Mouse (Mus musculus): Measurements from ENCODE around the gene Rtn4ip1. TPM values are rescaled to one million over a fixed set of nuclear protein-coding genes. Genes with fewer than 3 reads are reported as not detected.
"Not testable (repeated sequence)": the region's sequence is repeated elsewhere in the genome, so short reads cannot be mapped to it uniquely, and the experiment has no call there.

Gene Rtn4ip1
- total RNA-seq (2022), result 10 to 100 TPM; 13.4 to 15.6 (median 14.8) TPM

- DNase-seq (ENCODE audit: low spot score in 2 of 2), result peak; percentile 90 to 93
These were observed at the start of gene Rtn4ip1, which contains the start of gene Qrsl1 for GRCm38 (mm10) chr10:43901578-43902194. Gene Rtn4ip1, plus strand, starts transcription at chr10:43901807. Gene Qrsl1, minus strand, starts transcription at chr10:43901745.

- DNase-seq (ENCODE audit: low spot score in 2 of 2), result no peak
These were observed 49.7 kb upstream of the Rtn4ip1 start for GRCm38 (mm10) chr10:43851898-43852297.

GRCm38 (mm10) chr10:43855916-43856315 lies 45.7 kb upstream of the Rtn4ip1 start:
- no peak for DNase-seq (ENCODE audit: low spot score in 2 of 2)

GRCm38 (mm10) chr10:43856351-43856750 lies 45.3 kb upstream of the Rtn4ip1 start:
- no peak for DNase-seq (ENCODE audit: low spot score in 2 of 2)

- no peak for DNase-seq (ENCODE audit: low spot score in 2 of 2)
These were observed 30.9 kb upstream of the Rtn4ip1 start for GRCm38 (mm10) chr10:43870752-43871151.

- DNase-seq (ENCODE audit: low spot score in 2 of 2), result no peak
These were observed 30.1 kb upstream of the Rtn4ip1 start for GRCm38 (mm10) chr10:43871458-43871857.

GRCm38 (mm10) chr10:43887676-43888075 lies 13.9 kb upstream of the Rtn4ip1 start:
- no peak for DNase-seq (ENCODE audit: low spot score in 2 of 2)

- no peak for DNase-seq (ENCODE audit: low spot score in 2 of 2)
These were observed 12.6 kb upstream of the Rtn4ip1 start for GRCm38 (mm10) chr10:43888976-43889375.

GRCm38 (mm10) chr10:43892971-43893370 lies 8.6 kb upstream of the Rtn4ip1 start:
- no peak for DNase-seq (ENCODE audit: low spot score in 2 of 2)

GRCm38 (mm10) chr10:43896065-43896464 lies 5.5 kb upstream of the Rtn4ip1 start:
- DNase-seq (ENCODE audit: low spot score in 2 of 2), result no peak

- DNase-seq (ENCODE audit: low spot score in 2 of 2), result no peak
These were observed 3.3 kb upstream of the Rtn4ip1 start for GRCm38 (mm10) chr10:43898276-43898675.

- DNase-seq (ENCODE audit: low spot score in 2 of 2), result no peak
These were observed 580 bp upstream of the Rtn4ip1 start for GRCm38 (mm10) chr10:43900883-43901570.

GRCm38 (mm10) chr10:43904569-43904968 lies 3.0 kb downstream of the Rtn4ip1 start:
- no peak for DNase-seq (ENCODE audit: low spot score in 2 of 2)

- no peak for DNase-seq (ENCODE audit: low spot score in 2 of 2)
These were observed 8.6 kb downstream of the Rtn4ip1 start for GRCm38 (mm10) chr10:43910032-43910872.

GRCm38 (mm10) chr10:43910873-43911142 lies 9.2 kb downstream of the Rtn4ip1 start:
- no peak for DNase-seq (ENCODE audit: low spot score in 2 of 2)

- DNase-seq (ENCODE audit: low spot score in 2 of 2), result no peak
These were observed 10.6 kb downstream of the Rtn4ip1 start for GRCm38 (mm10) chr10:43912236-43912635.

- no peak for DNase-seq (ENCODE audit: low spot score in 2 of 2)
These were observed 14.6 kb downstream of the Rtn4ip1 start for GRCm38 (mm10) chr10:43916181-43916580.

GRCm38 (mm10) chr10:43916737-43917136 lies 15.1 kb downstream of the Rtn4ip1 start:
- no peak for DNase-seq (ENCODE audit: low spot score in 2 of 2)

- DNase-seq (ENCODE audit: low spot score in 2 of 2), result peak; percentile 18 to 79
These were observed 17.3 kb downstream of the Rtn4ip1 start for GRCm38 (mm10) chr10:43918696-43919608.

- DNase-seq (ENCODE audit: low spot score in 2 of 2), result no peak
These were observed 21.5 kb downstream of the Rtn4ip1 start for GRCm38 (mm10) chr10:43923096-43923495.

GRCm38 (mm10) chr10:43925776-43926175 lies 24.2 kb downstream of the Rtn4ip1 start:
- DNase-seq (ENCODE audit: low spot score in 2 of 2), result not testable (repeated sequence)

Data from left cerebral cortex, adult 8-10 months (tissue).